Mouse (Mus musculus) neural tube, embryonic 12.5 days (tissue): ENCODE measurements around the gene Pdlim7. TPM values are rescaled to one million over a fixed set of nuclear protein-coding genes. Genes with fewer than 3 reads are reported as not detected.

Experiments used
- ATAC-seq: fragments of 200-750 bp; cut with Nextera tagmentation; 2 replicates; pipeline ENCODE4 v1.8.0; 2017; ENCODE audit warnings: low read depth, mild to moderate bottlenecking, moderate TSS enrichment, moderate library complexity; ENCODE audit not compliant: low FRiP score
- H3K27ac ChIP-seq: fragments of 300-500 bp; sonication (generic); 2 replicates; pipeline ENCODE4 v1.5.1; 2016
- H3K27me3 ChIP-seq: fragments of 300-500 bp; sonication (generic); replicated peaks from 2 replicates; pipeline ENCODE4 v1.6.1; 2016; ENCODE audit warnings: mild to moderate bottlenecking
- H3K36me3 ChIP-seq: fragments of 300-500 bp; sonication (generic); 2 replicates; pipeline ENCODE4 v1.6.1; 2016; ENCODE audit warnings: mild to moderate bottlenecking
- H3K4me1 ChIP-seq: fragments of 300-500 bp; sonication (generic); 2 replicates; pipeline ENCODE4 v1.6.1; 2016
- H3K4me2 ChIP-seq: fragments of 300-500 bp; sonication (generic); replicated peaks from 2 replicates; pipeline ENCODE4 v1.6.1; 2016; ENCODE audit warnings: mild to moderate bottlenecking
- H3K4me3 ChIP-seq: fragments of 300-500 bp; sonication (generic); 2 replicates; pipeline ENCODE4 v1.5.1; 2016
- H3K9ac ChIP-seq: fragments of 300-500 bp; sonication (generic); 2 replicates; pipeline ENCODE4 v1.6.1; 2016; ENCODE audit warnings: mild to moderate bottlenecking
- H3K9me3 ChIP-seq: fragments of 300-500 bp; sonication (generic); 2 replicates; pipeline ENCODE4 v1.6.1; 2016; ENCODE audit warnings: mild to moderate bottlenecking
- WGBS: fragments of 180-500 bp; shearing (Covaris S2); methylation state at CpG from one replicate; pipeline ENCODE4 v1.1.7; 2016; 5-methylcytosine and 5-hydroxymethylcytosine counted together
- polyA plus RNA-seq: library from polyadenylated mRNA; unstranded; fragments of >200 nt; fragmentation: Nextera tagmentation; extraction: Ambion mirVana; gene quantifications from 2 replicates; pipeline ENCODE4 v1.2.1, GENCODE M21; 2016

Gene Pdlim7
- polyA plus RNA-seq, 1 experiment from 2014 or later: 158 TPM

GRCm38 (mm10) chr13:55535191-55535590, 21.7 kb upstream of the Pdlim7 start:
- peak overlapping the region; percentile 97 for H3K4me2 ChIP-seq
- H3K27me3 ChIP-seq: no peaks in the 10 kb centered on the region
- H3K36me3 ChIP-seq: peaks cover 64% of the 10 kb centered on the region
- no peak for ATAC-seq
- no peak overlapping the region for H3K27ac ChIP-seq
- H3K9ac ChIP-seq: peak overlapping the region; percentile 83; the same call in 1 of the 2 replicates
- peaks cover 13% of the 10 kb centered on the region for H3K4me1 ChIP-seq
- WGBS: 93% methylated on average over 15 of the region's 15 CpGs
- H3K4me3 ChIP-seq: peak overlapping the region; percentile 83; the same call in 1 of the 2 replicates
- no peaks in the 10 kb centered on the region for H3K9me3 ChIP-seq

- 90% methylated on average over 8 of the region's 8 CpGs for WGBS
- no peak within 1 kb of the TSS for H3K27ac ChIP-seq
- no peak within 1 kb of the TSS for H3K9ac ChIP-seq
- H3K4me1 ChIP-seq: no peaks in the 10 kb centered on the region
- no peak within 1 kb of the TSS for H3K4me2 ChIP-seq
- peaks cover 54% of the 10 kb centered on the region for H3K36me3 ChIP-seq
- no peak within 1 kb of the TSS for H3K4me3 ChIP-seq
- ATAC-seq: no peak
- H3K27me3 ChIP-seq: no peaks in the 10 kb centered on the region
- H3K9me3 ChIP-seq: no peaks in the 10 kb centered on the region
Observed at GRCm38 (mm10) chr13:55529198-55529915, 15.9 kb upstream of the Pdlim7 start, which contains the start of gene Dok3. TSS of gene Dok3 (minus strand) at chr13:55529296.

GRCm38 (mm10) chr13:55527834-55528772, 14.6 kb upstream of the Pdlim7 start:
- H3K9ac ChIP-seq: no peak overlapping the region
- H3K4me2 ChIP-seq: no peak overlapping the region
- no peaks in the 10 kb centered on the region for H3K4me1 ChIP-seq
- H3K36me3 ChIP-seq: peaks cover 41% of the 10 kb centered on the region
- no peak overlapping the region for H3K4me3 ChIP-seq
- H3K9me3 ChIP-seq: no peaks in the 10 kb centered on the region
- H3K27ac ChIP-seq: no peak overlapping the region
- no peaks in the 10 kb centered on the region for H3K27me3 ChIP-seq
- 82% methylated on average over 18 of the region's 18 CpGs for WGBS
- ATAC-seq: no peak

GRCm38 (mm10) chr13:55527212-55527611, 13.7 kb upstream of the Pdlim7 start:
- Histone ChIP-seq H3K9me3 (no peaks in the 10 kb centered on the region), H3K27me3 (no peaks in the 10 kb centered on the region), H3K4me1 (no peaks in the 10 kb centered on the region), H3K36me3 (peaks cover 34% of the 10 kb centered on the region), H3K9ac (no peak overlapping the region), H3K27ac (no peak overlapping the region), H3K4me2 (no peak overlapping the region), H3K4me3 (no peak overlapping the region)
- no peak for ATAC-seq
- WGBS: 87% methylated on average over 16 of the region's 16 CpGs

- Histone ChIP-seq H3K4me2 (no peak overlapping the region), H3K27me3 (no peaks in the 10 kb centered on the region), H3K9me3 (no peaks in the 10 kb centered on the region), H3K9ac (no peak overlapping the region), H3K4me3 (no peak overlapping the region), H3K4me1 (no peaks in the 10 kb centered on the region), H3K27ac (no peak overlapping the region), H3K36me3 (peaks cover 21% of the 10 kb centered on the region)
- ATAC-seq: no peak
- WGBS: 81% methylated on average over 16 of the region's 16 CpGs
Observed at GRCm38 (mm10) chr13:55525733-55526553, 12.5 kb upstream of the Pdlim7 start.

- no peak overlapping the region for H3K9ac ChIP-seq
- 93% methylated on average over 23 of the region's 23 CpGs for WGBS
- no peaks in the 10 kb centered on the region for H3K4me1 ChIP-seq
- peaks cover 4% of the 10 kb centered on the region for H3K36me3 ChIP-seq
- H3K27ac ChIP-seq: no peak overlapping the region
- no peak overlapping the region for H3K4me3 ChIP-seq
- no peaks in the 10 kb centered on the region for H3K27me3 ChIP-seq
- H3K4me2 ChIP-seq: no peak overlapping the region
- 0 out of 2 replicates have a peak, but pooled peaks cover 2% of the 10 kb centered on the region for H3K9me3 ChIP-seq
- no peak for ATAC-seq
Observed at GRCm38 (mm10) chr13:55523951-55524600, 10.6 kb upstream of the Pdlim7 start.

- ATAC-seq: no peak
- H3K9me3 ChIP-seq: 0 out of 2 replicates have a peak, but pooled peaks cover 2% of the 10 kb centered on the region
- H3K36me3 ChIP-seq: no peaks in the 10 kb centered on the region
- WGBS: 75% methylated on average over 17 of the region's 17 CpGs
- no peak overlapping the region for H3K4me2 ChIP-seq
- H3K4me1 ChIP-seq: no peaks in the 10 kb centered on the region
- no peak overlapping the region for H3K27ac ChIP-seq
- no peak overlapping the region for H3K9ac ChIP-seq
- H3K27me3 ChIP-seq: no peaks in the 10 kb centered on the region
- no peak overlapping the region for H3K4me3 ChIP-seq
Observed at GRCm38 (mm10) chr13:55523278-55523677, 9.8 kb upstream of the Pdlim7 start.

GRCm38 (mm10) chr13:55522730-55523129, 9.3 kb upstream of the Pdlim7 start:
- Histone ChIP-seq H3K4me1 (no peaks in the 10 kb centered on the region), H3K9me3 (0 out of 2 replicates have a peak, but pooled peaks cover 2% of the 10 kb centered on the region), H3K27me3 (no peaks in the 10 kb centered on the region), H3K4me2 (no peak overlapping the region), H3K36me3 (no peaks in the 10 kb centered on the region), H3K4me3 (no peak overlapping the region), H3K27ac (no peak overlapping the region), H3K9ac (no peak overlapping the region)
- 61% methylated on average over 8 of the region's 8 CpGs for WGBS
- ATAC-seq: no peak

- Histone ChIP-seq H3K27me3 (no peaks in the 10 kb centered on the region), H3K4me1 (no peaks in the 10 kb centered on the region), H3K9me3 (0 out of 2 replicates have a peak, but pooled peaks cover 2% of the 10 kb centered on the region), H3K36me3 (no peaks in the 10 kb centered on the region), H3K4me3 (no peak overlapping the region), H3K27ac (no peak overlapping the region), H3K4me2 (no peak overlapping the region), H3K9ac (no peak overlapping the region)
- ATAC-seq: no peak
- 84% methylated on average over 4 of the region's 4 CpGs for WGBS
Observed at GRCm38 (mm10) chr13:55519606-55520005, 6.1 kb upstream of the Pdlim7 start.

- ATAC-seq: no peak
- WGBS: 10% methylated on average over 5 of the region's 5 CpGs
- Histone ChIP-seq H3K27ac (no peak overlapping the region), H3K9ac (no peak overlapping the region), H3K9me3 (0 out of 2 replicates have a peak, but pooled peaks cover 2% of the 10 kb centered on the region), H3K4me3 (no peak overlapping the region), H3K4me1 (peaks cover 8% of the 10 kb centered on the region), H3K27me3 (no peaks in the 10 kb centered on the region), H3K4me2 (no peak overlapping the region), H3K36me3 (no peaks in the 10 kb centered on the region)
Observed at GRCm38 (mm10) chr13:55516955-55517354, 3.5 kb upstream of the Pdlim7 start.

- Histone ChIP-seq H3K27ac (no peak overlapping the region), H3K4me1 (peaks cover 27% of the 10 kb centered on the region), H3K9ac (no peak overlapping the region), H3K27me3 (no peaks in the 10 kb centered on the region), H3K36me3 (peaks cover 4% of the 10 kb centered on the region), H3K4me3 (no peak overlapping the region), H3K4me2 (peak overlapping the region; percentile 84), H3K9me3 (no peaks in the 10 kb centered on the region)
- WGBS: 36% methylated on average over 9 of the region's 9 CpGs
- ATAC-seq: no peak
Observed at GRCm38 (mm10) chr13:55513828-55514227, 352 bp upstream of the Pdlim7 start.
